Mouse (Mus musculus) left cerebral cortex, adult 8-10 months (tissue): ENCODE measurements at regions not wholly inside any gene's neighbourhood (a gene's known extent, or its start where the extent isn't known, plus 50 kb on each side); places are given as distances from the start of the nearest gene placed in this dataset.

Experiments
- DNase-seq, 2 experiments: peaks; one replicate each; pipeline ENCODE4 v3.0.0; 2022; ENCODE audit warnings: low spot score in 2 of 2

DNA sequence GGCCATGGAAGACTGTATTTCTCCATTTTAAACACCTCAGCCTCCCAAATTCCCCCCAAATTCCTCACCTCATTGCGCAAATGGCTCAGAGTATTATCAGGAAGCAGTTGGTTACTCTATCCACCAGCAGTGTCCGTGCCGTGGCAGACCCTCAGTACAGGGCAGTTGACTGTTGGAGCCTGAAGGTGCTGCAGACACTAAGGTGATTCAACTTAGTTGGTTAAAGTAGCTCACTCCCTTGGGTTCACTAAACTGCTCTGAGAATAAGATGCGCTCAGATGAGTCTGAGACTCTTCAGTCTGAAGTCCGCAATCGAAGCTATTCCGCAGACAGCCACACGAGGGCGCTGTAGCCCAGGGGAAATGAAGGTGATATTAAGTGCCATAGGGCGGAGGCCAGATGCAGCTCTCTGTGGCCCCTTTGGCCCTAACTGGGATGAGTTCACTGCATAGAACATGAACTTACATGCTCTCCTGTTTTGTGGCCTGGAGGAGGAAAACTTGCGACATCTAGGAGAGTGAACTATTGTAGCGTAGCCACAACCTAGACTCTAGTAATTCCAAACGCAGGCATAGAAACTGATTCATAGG, 62.9 kb downstream of the Amer3 start:
- peak in 1 of 2 experiments; percentile 67 for DNase-seq

- DNase-seq: peak in 1 of 2 experiments; percentile 79
These were observed 74.6 kb downstream of the Amer3 start for GRCm38 (mm10) chr1:34653963-34654644.

- DNase-seq: no peak
These were observed 78.0 kb downstream of the Amer3 start for GRCm38 (mm10) chr1:34657481-34657880.

DNA sequence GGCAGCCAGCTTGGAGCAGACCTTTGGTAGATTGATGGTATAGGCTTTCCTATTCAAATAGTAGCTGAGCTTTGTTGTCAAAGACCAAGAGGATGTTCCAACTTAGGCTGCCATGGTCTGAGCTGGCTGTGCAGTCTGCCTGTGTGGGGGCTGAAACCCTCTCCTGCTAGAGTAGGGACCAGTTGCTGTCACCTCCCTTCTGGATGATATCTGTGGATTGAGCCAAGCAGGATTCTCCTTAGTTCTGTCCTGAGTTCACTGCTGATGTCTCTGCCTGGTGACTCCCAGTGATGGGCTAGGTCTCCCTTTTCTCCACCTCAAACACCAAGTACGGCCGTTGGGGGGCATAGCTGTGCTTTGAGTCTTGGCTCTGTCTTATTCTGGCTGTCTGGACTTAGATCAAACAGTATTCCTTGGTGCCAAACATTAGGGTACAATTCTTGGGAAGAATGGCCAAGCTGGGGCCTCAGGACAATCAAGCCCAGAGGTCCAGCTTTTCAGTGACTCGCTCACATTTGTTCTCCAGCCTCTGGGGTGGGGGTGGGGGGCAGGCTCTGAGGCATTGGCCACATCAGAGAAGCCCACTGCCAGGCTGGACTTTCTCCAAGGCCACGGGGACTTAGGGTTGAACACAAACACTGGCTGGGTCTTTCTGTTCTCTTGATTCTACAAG, 84.6 kb downstream of the Amer3 start:
- DNase-seq: peak in 1 of 2 experiments; percentile 52

- DNase-seq: peak in 1 of 2 experiments; percentile 47
These were observed 85.5 kb downstream of the Amer3 start for GRCm38 (mm10) chr1:34664816-34665511.

DNA sequence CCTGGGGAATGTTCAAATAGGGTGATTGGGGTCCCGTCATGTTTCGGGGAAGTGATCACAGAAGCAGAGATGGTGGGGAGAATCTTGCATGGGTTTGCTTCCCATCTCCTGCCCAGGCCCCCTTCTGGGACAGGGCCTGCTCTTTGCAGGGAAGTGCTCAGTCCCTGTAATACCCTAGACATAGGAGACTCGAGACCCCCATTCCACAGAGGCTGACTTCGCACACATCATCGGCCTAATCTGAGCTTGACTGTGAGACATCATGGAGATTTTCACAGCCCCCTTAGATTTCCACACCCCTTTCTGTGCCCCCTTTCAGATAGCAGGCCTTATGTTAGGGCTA, 86.0 kb downstream of the Amer3 start:
- DNase-seq: no peak

DNA sequence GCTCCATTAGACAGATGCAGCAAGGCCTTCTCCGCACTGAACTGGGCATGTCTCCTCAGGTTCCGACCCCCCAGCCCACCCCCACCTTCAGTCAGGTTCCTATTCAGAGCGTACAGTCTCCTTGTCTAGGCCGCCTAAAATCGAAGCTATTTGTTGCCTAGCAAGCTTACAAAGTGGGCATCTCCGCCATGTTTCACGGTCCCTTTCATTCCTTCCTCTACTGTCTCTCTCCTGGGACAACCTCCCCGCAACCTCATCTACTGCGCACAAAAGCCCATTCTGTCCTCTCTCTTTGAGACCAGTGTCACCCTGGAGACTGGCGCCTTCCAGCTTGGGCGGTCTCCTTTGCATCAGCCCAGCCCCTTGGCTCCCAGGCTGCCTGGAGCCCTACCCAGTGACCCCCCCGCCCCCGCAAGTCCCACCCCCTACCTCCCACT, 86.8 kb downstream of the Amer3 start:
- peak in 1 of 2 experiments; percentile 30 for DNase-seq

GRCm38 (mm10) chr1:34677105-34677741, 97.8 kb downstream of the Amer3 start:
- DNase-seq: no peak

DNA sequence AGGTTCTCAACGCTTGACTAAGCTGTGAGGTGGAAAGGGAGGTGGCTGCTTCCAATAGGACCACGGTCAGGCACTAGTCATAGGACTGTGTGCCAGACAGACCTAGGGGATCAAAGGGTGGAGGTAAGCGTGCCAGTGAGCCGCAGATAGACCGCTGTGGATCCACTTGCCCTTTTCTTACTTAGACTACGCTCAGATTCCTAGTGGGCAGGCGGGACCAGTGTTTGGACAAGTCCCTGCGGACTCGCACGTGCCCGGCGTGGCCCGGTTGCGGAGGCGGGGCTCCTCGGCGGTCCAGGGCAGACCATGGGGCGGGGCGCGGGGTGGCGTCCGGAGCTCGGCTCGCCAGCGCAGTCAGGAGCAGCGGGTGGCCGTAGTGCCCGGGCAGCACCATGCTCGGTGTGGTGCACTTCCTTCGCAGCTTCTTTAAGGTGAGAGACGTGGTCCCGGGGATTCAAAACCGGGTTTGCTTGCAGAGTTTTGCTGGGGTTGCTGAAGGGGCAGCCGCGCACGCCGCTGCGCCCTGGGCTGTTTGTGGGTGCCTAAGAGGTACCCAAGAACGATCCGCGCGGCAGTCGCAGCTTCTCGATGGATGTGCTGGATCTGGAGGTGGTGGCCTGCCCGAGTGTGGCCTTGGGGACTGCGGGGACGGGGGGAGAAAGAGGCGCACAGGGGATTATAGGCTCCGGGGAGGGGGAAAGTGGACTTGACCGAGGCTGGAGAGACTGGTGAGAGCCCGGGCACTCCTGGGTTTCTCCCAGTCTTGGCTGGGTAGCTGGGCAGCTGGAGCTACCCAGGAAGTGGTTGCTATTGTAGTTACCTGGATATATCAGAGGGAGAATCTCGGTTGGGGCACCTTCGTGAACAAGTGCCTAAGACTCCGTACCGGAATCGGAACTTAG, 98.6 kb downstream of the Amer3 start:
- peak in 1 of 2 experiments; percentile 26 for DNase-seq

GRCm38 (mm10) chr1:34678734-34679068, 99.2 kb downstream of the Amer3 start:
- no peak for DNase-seq

DNA sequence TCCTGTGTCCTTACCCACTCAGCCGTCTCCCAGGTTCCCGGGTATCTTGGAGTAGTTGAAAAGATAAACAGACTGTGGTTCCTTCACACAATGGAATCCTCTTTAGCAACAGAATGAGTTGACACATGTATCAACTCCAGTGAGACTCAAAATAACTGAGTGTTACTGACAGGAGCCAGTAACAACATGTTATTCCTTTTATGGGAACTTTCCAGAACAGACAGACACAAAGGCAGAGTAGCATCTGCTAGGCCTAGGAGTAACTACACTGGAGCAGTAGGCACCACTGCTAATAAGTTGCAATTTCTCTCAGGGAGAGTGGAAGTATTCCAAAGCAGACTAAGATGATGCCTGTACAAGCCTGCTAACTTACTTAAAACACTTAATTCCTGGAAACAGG, 107.1 kb downstream of the Amer3 start:
- DNase-seq: no peak

DNA sequence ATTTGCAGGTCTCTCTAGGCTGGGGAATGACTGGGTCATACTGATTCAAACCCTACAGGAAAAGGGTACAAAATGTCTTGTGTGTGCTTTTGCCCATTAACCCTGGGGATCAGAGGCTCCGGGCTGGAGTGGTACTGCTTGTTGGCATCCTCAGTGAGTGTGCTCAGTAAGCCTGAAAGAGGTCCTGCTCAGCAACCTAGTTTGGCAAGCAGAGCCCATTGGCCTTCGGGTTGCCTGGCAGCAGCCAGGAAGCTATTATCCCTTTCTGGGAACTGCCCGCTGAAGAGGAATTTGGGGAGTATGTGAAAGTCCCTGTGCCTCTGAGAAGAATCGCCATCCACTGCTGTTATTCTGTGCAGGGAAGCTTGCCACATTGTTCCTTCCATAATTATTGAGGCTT, 117.1 kb downstream of the Amer3 start:
- peak in 1 of 2 experiments; percentile 43 for DNase-seq

DNA sequence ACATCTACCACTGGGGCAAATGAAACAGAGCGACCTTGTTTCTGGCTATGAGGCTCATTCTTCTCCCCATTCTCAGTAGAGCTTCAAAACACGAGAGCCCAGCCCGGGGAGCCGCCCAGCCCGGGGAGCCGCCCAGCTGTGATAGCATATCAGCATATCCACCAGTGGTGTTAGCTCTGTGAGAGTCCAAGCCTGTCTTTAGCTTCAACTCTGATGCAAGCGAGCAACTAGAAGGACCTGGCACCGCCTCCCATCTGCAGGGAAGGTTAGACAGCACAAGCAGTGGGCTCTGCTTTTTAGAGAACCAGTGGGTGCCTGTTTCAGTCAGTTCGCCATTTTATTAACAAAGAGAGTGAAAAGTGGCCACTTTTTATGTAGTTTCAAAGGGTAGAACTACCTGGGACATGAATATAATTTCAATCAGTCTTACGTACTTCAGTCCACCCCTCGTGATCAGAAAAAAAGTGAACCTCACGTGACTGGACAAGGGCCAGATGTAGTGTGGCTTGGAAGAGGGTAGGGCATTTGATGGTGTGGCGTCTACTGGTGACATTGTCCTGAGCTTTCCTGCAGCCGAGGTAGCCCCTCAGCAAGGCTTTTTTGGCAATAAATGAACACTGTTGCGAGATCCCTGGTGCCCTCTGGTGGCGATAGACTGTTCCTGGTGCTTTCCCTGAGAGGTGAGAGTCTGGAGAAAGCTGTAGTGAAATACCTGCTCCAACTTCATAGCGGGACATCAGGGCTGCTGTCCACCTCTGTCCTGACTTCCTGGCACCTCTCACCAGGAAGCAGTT, 121.0 kb downstream of the Amer3 start:
- no peak for DNase-seq

GRCm38 (mm10) chr1:34701436-34701835, 122.0 kb downstream of the Amer3 start:
- no peak for DNase-seq

GRCm38 (mm10) chr1:34709089-34709488, 129.6 kb downstream of the Amer3 start:
- peak in 1 of 2 experiments; percentile 33 for DNase-seq

- no peak for DNase-seq
These were observed 120.2 kb downstream of the Fam168b start for GRCm38 (mm10) chr1:34722674-34723073.

DNA sequence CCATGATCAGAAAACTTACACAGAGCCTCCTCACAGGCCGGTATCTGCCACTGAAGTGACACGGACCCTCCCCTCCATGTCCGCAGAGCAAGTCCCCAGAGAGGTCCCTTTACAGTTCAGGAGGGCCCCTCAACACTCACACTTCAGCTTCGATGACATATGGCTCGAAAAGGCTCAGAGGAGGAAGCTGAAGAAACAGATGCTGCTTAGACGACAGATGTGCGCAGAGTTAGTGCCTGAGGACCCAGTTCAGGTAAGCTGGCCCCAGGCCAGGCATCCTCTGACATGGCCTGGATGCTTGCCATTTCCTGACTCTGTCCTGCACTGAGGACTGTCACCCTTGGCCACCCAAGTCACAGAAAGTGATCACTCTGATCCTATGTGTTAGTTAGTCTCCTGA, 110.7 kb downstream of the Fam168b start:
- no peak for DNase-seq

GRCm38 (mm10) chr1:34733026-34733913, 109.6 kb downstream of the Fam168b start:
- DNase-seq: no peak
